Mouse (Mus musculus) natural killer cell, adult 2 months (primary cell): ENCODE data around the gene E130116L18Rik.
"Not testable (repeated sequence)": the region's sequence is repeated elsewhere in the genome, so short reads cannot be mapped to it uniquely, and the experiment has no call there.

Experiments used
- DNase-seq, 2 experiments: peaks; one replicate each; pipeline ENCODE4 v3.0.0; 2022; ENCODE audit warnings: low spot score in 2 of 2

The E130116L18Rik gene

GRCm38 (mm10) chr5:25222752-25223702, at the start of gene E130116L18Rik:
Gene E130116L18Rik, minus strand, starts transcription at chr5:25223153.
- DNase-seq = peak; percentile 92 to 94

DNA sequence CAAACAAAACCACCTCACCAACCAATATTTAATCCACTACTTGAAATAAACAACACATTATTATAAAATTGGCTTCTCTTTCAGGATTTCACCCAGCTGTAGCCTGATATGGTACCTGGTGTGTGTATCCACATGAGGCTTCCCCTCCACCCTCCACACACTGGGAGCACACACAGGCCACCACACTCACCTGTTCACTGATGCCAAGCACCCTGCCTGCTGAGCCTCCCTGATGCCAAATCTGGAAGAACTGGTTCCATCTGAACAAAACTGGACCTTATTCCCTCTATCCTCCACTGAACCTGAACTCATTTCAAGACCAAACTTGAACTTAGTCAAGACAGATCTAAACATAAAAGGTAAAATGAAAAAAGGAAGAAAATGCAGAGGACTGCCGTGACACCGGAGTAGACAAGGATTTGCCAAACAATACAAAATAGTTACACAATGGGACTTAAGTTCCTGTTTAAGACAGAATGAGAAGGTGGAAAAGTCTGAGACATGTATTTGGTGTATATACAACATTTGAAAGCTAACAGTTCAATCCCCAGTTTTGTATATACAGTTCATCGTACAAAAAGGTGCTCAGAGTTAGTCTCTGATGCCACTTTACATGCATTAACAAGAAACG, 45.4 kb upstream of the E130116L18Rik start:
- no peak for DNase-seq

GRCm38 (mm10) chr5:25262266-25262665, 39.3 kb upstream of the E130116L18Rik start:
- no peak for DNase-seq

DNA sequence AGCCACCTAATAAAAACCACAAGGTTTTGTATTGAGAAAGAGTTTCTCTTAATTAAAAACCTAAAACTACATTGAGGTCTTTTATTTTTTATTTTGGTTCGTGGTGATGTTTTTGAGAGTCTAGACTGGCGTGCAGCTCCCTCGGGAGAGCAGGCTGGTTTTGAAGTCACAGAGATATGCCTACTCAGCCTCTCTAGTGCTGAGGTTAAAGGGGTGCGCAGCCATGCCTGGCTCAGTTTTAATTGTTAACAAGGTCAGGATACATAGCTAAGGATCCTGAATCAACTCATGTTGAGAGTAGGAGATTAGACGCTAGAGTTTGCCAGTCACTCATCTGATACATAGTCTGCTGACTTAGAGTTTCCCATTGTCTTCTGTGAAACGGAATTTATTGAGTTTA, 38.5 kb upstream of the E130116L18Rik start:
- no peak for DNase-seq

- no peak for DNase-seq
Measured at GRCm38 (mm10) chr5:25256686-25257085, 33.7 kb upstream of the E130116L18Rik start.

- no peak for DNase-seq
Measured at GRCm38 (mm10) chr5:25254491-25254890, 31.5 kb upstream of the E130116L18Rik start.

DNA sequence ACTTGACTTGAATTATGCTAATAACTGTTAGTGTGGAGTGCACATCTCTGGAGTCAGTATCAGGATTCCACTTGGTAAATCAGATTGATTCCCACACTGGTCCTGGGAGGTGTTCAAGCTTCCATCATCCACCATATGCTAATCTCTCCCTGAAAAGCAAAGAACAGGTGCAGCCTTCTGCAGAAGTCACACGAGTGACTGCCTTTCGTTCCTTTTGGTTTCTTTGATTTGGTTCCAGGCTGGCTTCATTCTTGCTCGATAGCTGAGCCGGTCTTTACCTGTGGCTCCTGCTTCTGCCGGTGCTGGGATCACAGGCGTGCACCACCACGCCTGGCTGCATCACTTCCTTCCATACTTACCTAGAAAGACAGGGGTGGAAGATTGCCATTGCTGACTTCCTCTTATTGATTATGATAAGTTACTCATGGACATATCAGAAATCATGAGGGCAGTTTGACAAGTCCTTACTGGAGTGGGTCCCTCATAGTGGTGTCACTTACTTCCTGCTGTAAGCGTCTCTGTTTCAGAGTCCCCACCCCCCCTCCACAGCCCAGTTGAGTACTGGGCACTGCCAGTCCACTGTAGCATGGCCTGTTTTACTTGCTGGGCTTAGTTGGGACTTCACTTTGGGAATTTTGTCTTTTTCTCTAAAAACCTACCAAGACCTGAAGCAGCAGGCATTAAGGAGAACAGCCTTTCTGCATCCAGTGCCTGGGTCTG, 30.0 kb upstream of the E130116L18Rik start:
- no peak for DNase-seq

GRCm38 (mm10) chr5:25252423-25252822, 29.5 kb upstream of the E130116L18Rik start:
- DNase-seq = no peak

- DNase-seq = no peak
Measured at GRCm38 (mm10) chr5:25247036-25247435, 24.1 kb upstream of the E130116L18Rik start.

DNA sequence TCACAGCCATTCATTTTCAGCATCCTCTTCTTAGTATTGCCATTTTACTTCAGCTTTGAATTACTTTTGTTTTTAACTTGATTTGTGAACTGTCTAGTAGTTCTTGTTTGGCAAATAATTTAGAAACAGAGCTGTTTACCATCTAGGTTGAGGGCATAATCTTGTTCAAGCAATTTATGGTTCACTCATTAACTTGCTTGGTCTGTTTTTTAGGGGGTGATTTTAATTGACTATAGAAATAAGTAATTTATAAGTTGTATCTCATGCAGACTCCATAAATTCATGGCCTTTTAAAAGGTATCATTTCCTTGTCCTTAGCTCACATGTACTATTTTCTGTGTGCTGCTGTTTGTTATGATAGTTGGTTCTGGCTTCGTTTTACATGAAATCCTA, 23.5 kb upstream of the E130116L18Rik start:
- no peak for DNase-seq

GRCm38 (mm10) chr5:25245806-25246472, 23.0 kb upstream of the E130116L18Rik start:
- DNase-seq = no peak

DNA sequence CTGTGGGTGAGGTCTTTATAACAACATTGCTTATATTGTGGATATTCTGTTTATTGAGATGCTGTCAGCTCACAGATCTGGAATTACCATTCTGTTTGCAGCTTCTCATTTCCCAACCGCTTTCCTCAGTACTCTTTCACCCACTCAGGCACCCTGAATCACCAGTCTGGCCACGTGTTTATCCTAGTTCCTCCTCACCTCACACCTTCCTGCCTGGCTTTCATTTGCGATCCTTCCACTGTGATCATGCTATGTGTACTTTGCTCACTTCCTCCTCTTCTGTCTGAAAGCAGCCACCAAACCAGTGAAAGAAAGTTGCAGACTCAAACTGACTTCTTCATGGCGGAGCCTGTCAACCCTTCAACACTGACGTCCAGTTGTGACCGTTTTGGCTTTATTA, 20.1 kb upstream of the E130116L18Rik start:
- DNase-seq = no peak

GRCm38 (mm10) chr5:25224377-25224776, 1.4 kb upstream of the E130116L18Rik start:
- not testable (repeated sequence) for DNase-seq

DNA sequence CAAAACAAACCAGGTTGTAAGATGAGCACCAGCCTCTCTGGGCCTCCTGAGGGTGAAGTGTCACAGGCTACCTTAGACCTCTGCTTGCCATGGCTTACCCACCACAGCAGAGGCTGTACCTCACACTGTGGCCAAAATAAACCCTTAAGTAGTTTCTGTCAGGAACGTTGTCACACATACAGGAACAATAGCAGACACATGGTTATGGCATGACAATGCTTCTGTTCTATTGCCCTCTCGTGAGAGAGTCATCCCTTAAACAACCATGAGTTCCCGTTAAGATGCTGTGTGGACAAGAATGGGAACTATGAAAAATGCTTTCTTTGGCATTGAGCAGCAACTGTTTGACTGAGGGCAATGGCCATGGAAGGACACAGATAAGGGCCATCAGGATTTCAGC, 1.3 kb downstream of the E130116L18Rik start, which contains the start of gene Galnt11:
Gene Galnt11 (plus strand): TSS at position 301 of the 400 bp plus-strand sequence.
- no peak for DNase-seq

- peak; percentile 44 to 63 for DNase-seq
Measured at GRCm38 (mm10) chr5:25215006-25215405, 7.9 kb downstream of the E130116L18Rik start.

- DNase-seq = not testable (repeated sequence)
Measured at GRCm38 (mm10) chr5:25213216-25213615, 9.7 kb downstream of the E130116L18Rik start.

DNA sequence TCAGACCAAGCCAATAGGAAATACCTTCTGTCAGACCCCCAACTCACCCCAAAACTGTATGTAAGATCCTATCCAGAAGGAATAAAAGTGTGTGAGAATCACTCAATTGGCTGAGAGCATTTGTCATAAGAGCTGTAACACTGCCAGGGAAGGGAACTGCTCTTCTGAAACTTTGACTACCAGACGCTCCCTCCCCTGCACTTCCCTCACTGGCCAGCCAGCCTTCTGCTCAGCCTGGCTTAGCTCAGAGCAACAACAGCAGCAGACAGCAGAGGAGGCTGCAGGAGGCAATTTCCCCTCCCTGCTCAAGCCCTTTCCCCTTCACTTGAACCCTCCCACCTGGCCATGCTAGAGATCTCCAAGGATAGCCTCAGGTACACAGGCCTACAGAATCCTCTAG, 11.1 kb downstream of the E130116L18Rik start:
- DNase-seq = no peak

GRCm38 (mm10) chr5:25190521-25190920, 32.4 kb downstream of the E130116L18Rik start:
- no peak for DNase-seq

GRCm38 (mm10) chr5:25188802-25189201, 34.2 kb downstream of the E130116L18Rik start:
- peak in 1 of 2 experiments; percentile 9 for DNase-seq

DNA sequence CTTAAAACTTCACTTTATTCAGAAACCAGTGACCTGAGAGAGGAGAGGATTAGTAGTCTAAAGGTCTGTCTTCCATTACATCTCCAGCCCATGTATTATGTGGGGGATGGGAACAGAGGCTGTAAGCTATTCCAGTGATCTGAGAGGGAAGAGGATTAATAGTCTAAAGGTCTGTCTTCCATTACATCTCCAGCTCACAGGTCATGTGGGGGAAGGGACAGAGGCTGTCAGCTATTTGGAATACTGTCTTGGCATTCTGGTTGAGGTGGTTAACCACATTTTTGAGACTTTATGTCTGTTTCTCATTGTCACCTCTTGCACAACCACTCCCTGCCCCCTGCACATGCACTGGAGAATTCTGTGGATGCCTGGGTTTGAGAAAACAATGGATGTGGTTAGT, 35.2 kb downstream of the E130116L18Rik start:
- DNase-seq = no peak

GRCm38 (mm10) chr5:25184594-25184993, 38.4 kb downstream of the E130116L18Rik start:
- no peak for DNase-seq

- no peak for DNase-seq
Measured at GRCm38 (mm10) chr5:25183595-25183994, 39.4 kb downstream of the E130116L18Rik start.
